Mouse (Mus musculus) limb, embryonic 14.5 days (tissue): ENCODE data around the gene Frmd4b. TPM values are rescaled to one million over a fixed set of nuclear protein-coding genes. Genes with fewer than 3 reads are reported as not detected.
"Not testable (repeated sequence)": the region's sequence is repeated elsewhere in the genome, so short reads cannot be mapped to it uniquely, and the experiment has no call there.

ENCODE experiments used
- ATAC-seq: fragments of 200-750 bp; cut with Nextera tagmentation; 2 replicates; pipeline ENCODE4 v1.8.0; 2017; ENCODE audit warnings: low read depth, moderate number of reproducible peaks, moderate TSS enrichment; ENCODE audit not compliant: low FRiP score
- DNase-seq: peaks from one replicate; pipeline ENCODE4 v3.0.0-alpha.2; 2015; ENCODE audit warnings: low spot score
- H3K27ac ChIP-seq: fragments of 300-500 bp; sonication (generic); replicated peaks from 2 replicates; pipeline ENCODE4 v1.5.1; 2014; ENCODE audit warnings: low read depth, mild to moderate bottlenecking, low read length, moderate library complexity, mixed read lengths
- H3K27me3 ChIP-seq: fragments of 300-500 bp; sonication (generic); 2 replicates; pipeline ENCODE4 v1.6.1; 2014; ENCODE audit warnings: low read length, mixed read lengths; ENCODE audit not compliant: control insufficient read depth, insufficient read depth
- H3K36me3 ChIP-seq: fragments of 300-500 bp; sonication (generic); 2 replicates; pipeline ENCODE4 v1.6.1; 2014; ENCODE audit warnings: mild to moderate bottlenecking, low read length, moderate library complexity, mixed read lengths; ENCODE audit not compliant: control insufficient read depth, insufficient read depth
- H3K4me1 ChIP-seq: fragments of 300-500 bp; sonication (generic); 2 replicates; pipeline ENCODE4 v1.6.1; 2014; ENCODE audit warnings: antibody characterized with exemption, low read length, mixed read lengths; ENCODE audit not compliant: control insufficient read depth, insufficient read depth
- H3K4me2 ChIP-seq: fragments of 300-500 bp; sonication (generic); replicated peaks from 2 replicates; pipeline ENCODE4 v1.6.1; 2014; ENCODE audit warnings: low read depth, mild to moderate bottlenecking, low read length, moderate library complexity; ENCODE audit not compliant: severe bottlenecking
- H3K4me3 ChIP-seq: fragments of 300-500 bp; sonication (generic); replicated peaks from 2 replicates; pipeline ENCODE4 v1.5.1; 2014; ENCODE audit warnings: low read length
- H3K9ac ChIP-seq: fragments of 300-500 bp; sonication (generic); 2 replicates; pipeline ENCODE4 v1.6.1; 2014; ENCODE audit warnings: mild to moderate bottlenecking, low read depth, low read length, moderate library complexity; ENCODE audit not compliant: severe bottlenecking
- H3K9me3 ChIP-seq: fragments of 300-500 bp; sonication (generic); 2 replicates; pipeline ENCODE4 v1.6.1; 2016; ENCODE audit warnings: low read length; ENCODE audit not compliant: control insufficient read depth
- POLR2A ChIP-seq: fragments of 200-500 bp; IDR thresholded peaks from 2 replicates; pipeline ENCODE4 v1.8.0; 2012; ENCODE audit warnings: inconsistent platforms, mild to moderate bottlenecking, moderate library complexity, borderline replicate concordance; ENCODE audit not compliant: insufficient read depth, insufficient read length; ENCODE audit errors: extremely low read depth
- WGBS: fragments of 180-500 bp; shearing (Covaris S2); extraction: QIAGEN DNeasy Blood & Tissue Kit; methylation state at CpG from one replicate; pipeline ENCODE4 v1.1.7; 2014; 5-methylcytosine and 5-hydroxymethylcytosine counted together
- polyA plus RNA-seq, 2 experiments: library from polyadenylated mRNA; depleted of rRNA in 1 of 2; stranded (reverse) in 1 of 2; unstranded in 1 of 2; fragments of >200 nt; fragmentation: Nextera tagmentation in 1 of 2; extraction: Ambion mirVana in 1 of 2; gene quantifications; 2 replicates each; pipeline versions ENCODE4 v1.2.1 to v1.2.3; 2012 to 2014

Gene Frmd4b
- polyA plus RNA-seq, 2 experiments, result 13.9 to 14.1 TPM

- Histone ChIP-seq H3K4me1 (no peaks in the 10 kb centered on the region), H3K9ac (no peak overlapping the region), H3K27me3 (no peaks in the 10 kb centered on the region), H3K27ac (no peak overlapping the region), H3K4me3 (no peak overlapping the region), H3K36me3 (no peaks in the 10 kb centered on the region), H3K4me2 (no peak overlapping the region), H3K9me3 (no peaks in the 10 kb centered on the region)
- TF ChIP-seq POLR2A, result no peak
- ATAC-seq (no peak), DNase-seq (no peak)
- 80% methylated on average over 11 of the region's 11 CpGs for WGBS
These were observed 347.7 kb downstream of the Frmd4b start for GRCm38 (mm10) chr6:97269596-97269995.

- Histone ChIP-seq H3K36me3 (no peaks in the 10 kb centered on the region), H3K9me3 (no peaks in the 10 kb centered on the region), H3K4me1 (no peaks in the 10 kb centered on the region), H3K4me2 (no peak overlapping the region), H3K27ac (no peak overlapping the region), H3K4me3 (no peak overlapping the region), H3K9ac (no peak overlapping the region), H3K27me3 (no peaks in the 10 kb centered on the region)
- no peak for TF ChIP-seq POLR2A
- DNase-seq (no peak), ATAC-seq (no peak)
- 87% methylated on average over 2 of the region's 2 CpGs for WGBS
These were observed 350.2 kb downstream of the Frmd4b start for GRCm38 (mm10) chr6:97267132-97267531.

GRCm38 (mm10) chr6:97266661-97267060, 350.7 kb downstream of the Frmd4b start:
- no peaks in the 10 kb centered on the region for H3K9me3 ChIP-seq
- H3K27ac ChIP-seq, result no peak overlapping the region
- H3K4me1 ChIP-seq, result no peaks in the 10 kb centered on the region
- no peak for ATAC-seq
- H3K4me2 ChIP-seq, result no peak overlapping the region
- no peak for TF ChIP-seq POLR2A
- DNase-seq, result no peak
- H3K27me3 ChIP-seq, result no peaks in the 10 kb centered on the region
- H3K36me3 ChIP-seq, result no peaks in the 10 kb centered on the region
- no peak overlapping the region for H3K4me3 ChIP-seq
- WGBS, result 77% methylated on average over 4 of the region's 4 CpGs
- no peak overlapping the region for H3K9ac ChIP-seq

- Histone ChIP-seq H3K4me2 (no peak overlapping the region), H3K4me1 (no peaks in the 10 kb centered on the region), H3K9me3 (no peaks in the 10 kb centered on the region), H3K36me3 (no peaks in the 10 kb centered on the region), H3K27ac (no peak overlapping the region), H3K27me3 (no peaks in the 10 kb centered on the region), H3K9ac (no peak overlapping the region), H3K4me3 (no peak overlapping the region)
- ATAC-seq, result no peak
- WGBS, result 85% methylated on average over 3 of the region's 3 CpGs
- DNase-seq, result no peak
- TF ChIP-seq POLR2A, result no peak
These were observed 351.6 kb downstream of the Frmd4b start for GRCm38 (mm10) chr6:97265705-97266104.

GRCm38 (mm10) chr6:97265240-97265639, 352.1 kb downstream of the Frmd4b start:
- Histone ChIP-seq H3K4me2 (no peak overlapping the region), H3K4me1 (no peaks in the 10 kb centered on the region), H3K9me3 (no peaks in the 10 kb centered on the region), H3K27ac (no peak overlapping the region), H3K36me3 (no peaks in the 10 kb centered on the region), H3K9ac (no peak overlapping the region), H3K27me3 (no peaks in the 10 kb centered on the region), H3K4me3 (no peak overlapping the region)
- no peak for DNase-seq
- no peak for ATAC-seq
- no peak for TF ChIP-seq POLR2A
- 78% methylated on average over 8 of the region's 8 CpGs for WGBS

- H3K27ac ChIP-seq, H3K27me3 ChIP-seq, ATAC-seq, H3K9ac ChIP-seq, H3K4me3 ChIP-seq, H3K9me3 ChIP-seq, DNase-seq, H3K4me1 ChIP-seq, H3K4me2 ChIP-seq, H3K36me3 ChIP-seq: not testable (repeated sequence)
These were observed 353.6 kb downstream of the Frmd4b start for GRCm38 (mm10) chr6:97263750-97264149.
